10 mouse cellular contexts compared by ENCODE assay signal in the genomic region with DNA sequence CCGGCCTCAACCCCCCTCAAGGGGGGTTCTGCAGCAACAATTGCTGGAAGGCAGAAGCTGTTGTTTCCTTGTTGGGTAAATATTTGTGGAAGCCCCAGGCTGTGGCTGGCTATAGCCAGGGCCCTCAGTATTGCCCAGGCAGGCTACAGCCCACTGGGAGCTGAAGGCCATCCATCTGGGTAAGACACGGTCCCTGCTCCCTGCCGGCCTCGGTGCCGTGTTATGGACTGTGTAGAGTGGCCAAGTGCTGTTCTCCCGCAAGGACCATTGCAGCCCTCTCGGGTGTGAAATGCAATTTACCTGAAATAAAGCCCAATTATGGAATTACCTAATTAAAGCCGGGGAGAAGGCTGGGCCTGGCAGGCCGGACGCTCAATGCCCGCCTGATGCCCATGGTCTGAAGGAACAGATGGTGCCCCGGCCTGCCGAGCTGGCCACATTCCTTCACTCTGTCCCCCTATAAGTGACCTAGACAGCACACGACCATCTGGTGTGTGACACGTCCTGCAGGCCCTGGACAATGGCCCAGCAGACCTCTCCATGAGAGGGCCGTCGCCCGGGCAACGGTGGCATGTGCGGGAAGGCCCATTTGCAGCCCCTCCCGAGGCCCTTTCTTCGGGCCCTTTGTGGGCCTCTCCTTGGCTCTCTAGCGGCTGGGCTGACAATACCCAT. TPM values are rescaled to one million over a fixed set of nuclear protein-coding genes. Genes with fewer than 3 reads are reported as not detected.
DNase-seq lines count a peak whose midpoint lies in the region; ATAC-seq lines count a peak whose summit lies in the region.
"Had no signal": no experiment of that assay in that cellular context is flagged by ENCODE, and none has a peak within 500 bp of the region (broad histone marks: within the 10 kb centered on the region; RNA-seq: fewer than 3 reads in every experiment).

No protein-coding gene starts in this region.

- H3K9ac ChIP-seq in hindbrain, embryonic 13.5 days: peak overlapping the region; percentile 19; the same call in 1 of the 2 replicates
- H3K9ac ChIP-seq in neural tube, embryonic 15.5 days (replicated peaks): no peak overlapping the region

- H3K27ac ChIP-seq in hindbrain, embryonic 13.5 days: peak overlapping the region; percentile 62; the same call in 1 of the 2 replicates
- no peak overlapping the region for H3K27ac ChIP-seq in neural tube, embryonic 15.5 days (replicated peaks)

- H3K4me1 ChIP-seq in hindbrain, embryonic 13.5 days (replicated peaks): peaks cover 23% of the 10 kb centered on the region
- H3K4me1 ChIP-seq in neural tube, embryonic 15.5 days: peaks cover 19% of the 10 kb centered on the region

- no peaks in the 10 kb centered on the region for H3K36me3 ChIP-seq in hindbrain, embryonic 13.5 days
- H3K36me3 ChIP-seq in neural tube, embryonic 15.5 days: no peaks in the 10 kb centered on the region
- H3K36me3 ChIP-seq: G1E had no signal

- no peak overlapping the region for H3K4me2 ChIP-seq in hindbrain, embryonic 13.5 days
- H3K4me2 ChIP-seq in neural tube, embryonic 15.5 days: no peak overlapping the region

- H3K4me3 ChIP-seq in hindbrain, embryonic 13.5 days: no peak overlapping the region
- no peak overlapping the region for H3K4me3 ChIP-seq in neural tube, embryonic 15.5 days (replicated peaks)

- peaks cover 30% of the 10 kb centered on the region for H3K27me3 ChIP-seq in hindbrain, embryonic 13.5 days
- H3K27me3 ChIP-seq in neural tube, embryonic 15.5 days (replicated peaks): no peaks in the 10 kb centered on the region; the same call in none of the 2 replicates

- 9% methylated on average over 23 of the region's 23 CpGs for WGBS in hindbrain, embryonic 13.5 days
- WGBS in neural tube, embryonic 15.5 days: 17% methylated on average over 23 of the region's 23 CpGs

- ATAC-seq in hindbrain, embryonic 13.5 days (ENCODE audit: low FRiP score): peak; percentile 82
- peak; percentile 73 for ATAC-seq in neural tube, embryonic 15.5 days (ENCODE audit: low FRiP score)
- no peak for ATAC-seq in megakaryocyte, adult 5-6 weeks (ENCODE audit: poor library complexity, severe bottlenecking)

- intact Hi-C loops in left cerebral cortex, postnatal 4 days (cut with DNase I): no loop called here

- no peaks in the 10 kb centered on the region for H3K9me3 ChIP-seq in hindbrain, embryonic 13.5 days
- no peaks in the 10 kb centered on the region for H3K9me3 ChIP-seq in neural tube, embryonic 15.5 days (replicated peaks)
- H3K9me3 ChIP-seq: G1E had no signal

- DNase-seq in left cerebral cortex, postnatal 4 days: peak; percentile 92
- no peak for DNase-seq in left cerebral cortex, adult 9 months (ENCODE audit: low spot score in 2 of 2)
- DNase-seq in cerebellum, postnatal 14 days: peak; percentile 95 to 97
- DNase-seq in natural killer cell, adult 2 months (ENCODE audit: low spot score in 2 of 2): no peak
- DNase-seq in adrenal gland, postnatal 36 days: no peak

RNA-seq across cellular contexts. Expression of a gene that starts 32.6 kb away (rescaled TPM):
- total RNA-seq in left cerebral cortex, postnatal 4 days (2021): 10 to 100 TPM; 47.3 to 47.8 TPM
- polyA plus RNA-seq in hindbrain, embryonic 13.5 days (2015; fragmentation: Nextera tagmentation; extraction: Ambion mirVana): 359 and 375 TPM in 2 replicates
- polyA plus RNA-seq in neural tube, embryonic 15.5 days (2015; fragmentation: Nextera tagmentation; extraction: Ambion mirVana): 275 and 292 TPM in 2 replicates
- 100 to 1,000 TPM; 242 to 645 TPM for total RNA-seq in adrenal gland, postnatal 36 days (2021)
- 1.3 and 2.3 TPM in 2 replicates for total RNA-seq in megakaryocyte, adult 5-6 weeks (2015)
- total RNA-seq in megakaryocyte, adult 5-6 weeks (2017): 0.41 and 0.95 TPM in 2 replicates
- total RNA-seq: G1E had no signal

RNA-seq across cellular contexts. Expression of a gene that starts 45.3 kb away (rescaled TPM):
- total RNA-seq in left cerebral cortex, postnatal 4 days (2021): not detected
- 0.60 and 0.78 TPM in 2 replicates for polyA plus RNA-seq in hindbrain, embryonic 13.5 days (2015; fragmentation: Nextera tagmentation; extraction: Ambion mirVana)
- 0.61 and 2.0 TPM in 2 replicates for polyA plus RNA-seq in neural tube, embryonic 15.5 days (2015; fragmentation: Nextera tagmentation; extraction: Ambion mirVana)
- 1 to 10 TPM; 1.4 to 1.5 TPM for total RNA-seq in adrenal gland, postnatal 36 days (2021)
- 1.2 and 1.3 TPM in 2 replicates for total RNA-seq in megakaryocyte, adult 5-6 weeks (2015)
- 0.94 and 1.7 TPM in 2 replicates for total RNA-seq in megakaryocyte, adult 5-6 weeks (2017)
- total RNA-seq: neutrophil, adult 5-6 weeks had no signal

Comparison
In these comparisons a context has a peak if more than half of its experiments do, and no peak if none do; other contexts are left out.
1. DNase-seq: peak in left cerebral cortex, postnatal 4 days (single experiment) and cerebellum, postnatal 14 days (2 of 2); none in left cerebral cortex, adult 9 months (0 of 2), natural killer cell, adult 2 months (0 of 2) and adrenal gland, postnatal 36 days (0 of 2).
2. RNA of a gene that starts 32.6 kb away (total RNA-seq): 242 to 645 TPM in adrenal gland, postnatal 36 days and 47.3 to 47.8 TPM in left cerebral cortex, postnatal 4 days; 0.41 to 2.3 TPM in megakaryocyte, adult 5-6 weeks; every median in the first group is over 10 times any median in the second.